Mouse (Mus musculus) frontal cortex, adult (tissue): ENCODE measurements around the gene Kat8.

Experiments used
- ATAC-seq: cut with Nextera tagmentation; 2 replicates; pipeline ENCODE4 v1.9.2; 2017; ENCODE audit warnings: mild to moderate bottlenecking, moderate library complexity, mixed read lengths; ENCODE audit not compliant: low TSS enrichment

Gene Kat8

DNA sequence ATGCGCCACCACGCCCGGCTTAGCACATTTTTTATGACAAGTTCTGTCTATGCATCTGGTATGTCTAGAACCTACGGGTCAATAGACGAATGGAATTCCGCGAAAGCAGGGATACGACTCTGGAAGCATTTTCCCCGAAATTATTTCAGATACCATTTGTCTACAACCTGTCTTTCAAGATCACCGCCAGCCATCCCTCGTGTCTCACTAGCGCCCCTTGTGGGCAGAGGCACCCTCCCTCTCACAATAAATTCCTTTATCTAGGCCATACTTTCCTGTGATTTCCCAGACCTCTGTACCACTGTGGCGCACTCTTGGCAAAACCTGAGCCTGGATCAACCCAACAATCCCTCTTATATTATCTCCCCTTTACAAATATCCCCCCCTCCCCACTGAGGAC lies 15.9 kb upstream of the Kat8 start:
- no peak for ATAC-seq

DNA sequence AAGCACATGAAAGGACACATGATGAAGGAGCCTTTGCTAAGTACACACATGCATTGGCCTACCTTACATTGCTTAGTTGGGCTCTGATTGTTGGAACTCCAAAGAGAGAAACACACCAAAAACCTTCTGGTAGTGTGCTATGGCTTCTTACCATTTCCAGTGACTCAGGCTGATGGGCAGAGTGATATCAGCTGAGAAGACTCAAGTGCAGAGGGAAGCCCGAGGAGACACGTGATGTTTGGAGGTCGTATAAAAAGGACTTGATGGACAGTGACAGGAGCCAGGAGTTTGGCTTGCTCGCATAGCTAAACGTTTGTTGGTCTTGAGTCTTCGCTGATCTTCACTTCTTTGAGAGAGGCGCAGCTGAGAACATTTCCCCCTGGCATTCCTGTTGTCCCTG lies 14.8 kb upstream of the Kat8 start:
- no peak for ATAC-seq

DNA sequence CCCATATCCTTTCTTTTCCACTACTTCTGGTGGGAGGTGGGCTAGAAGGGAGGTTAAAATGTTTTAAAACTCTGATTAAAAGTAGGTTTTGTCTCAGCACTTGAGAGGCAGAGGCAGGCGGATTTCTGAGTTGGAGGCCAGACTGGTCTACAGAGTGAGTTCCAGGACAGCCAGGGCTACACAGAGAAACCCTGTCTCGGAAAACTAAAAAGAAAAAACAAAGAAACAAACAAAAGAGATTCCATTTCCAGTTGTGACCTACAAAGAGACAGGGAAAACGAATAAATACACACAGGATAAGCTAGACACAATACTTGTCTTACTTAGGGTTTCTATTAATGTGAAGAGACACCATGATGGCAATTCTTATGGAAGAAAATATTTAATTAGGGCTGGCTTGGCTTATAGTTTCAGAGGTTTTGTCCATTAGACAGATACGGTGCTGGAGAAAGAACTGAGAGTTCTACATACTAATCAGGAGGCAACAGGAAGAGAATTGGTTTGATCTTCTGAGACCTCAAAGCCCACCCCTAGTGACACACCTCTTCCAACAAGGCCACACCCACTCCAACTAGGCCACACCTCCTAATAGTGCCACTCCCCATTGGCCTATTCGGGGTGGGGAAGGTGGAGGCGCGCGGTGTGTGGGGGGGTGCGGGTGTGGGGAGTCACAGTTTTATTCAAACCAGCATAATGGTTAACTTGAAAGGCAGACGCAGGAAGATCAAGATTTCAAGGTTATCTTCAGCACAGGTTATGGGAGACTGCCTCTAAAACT lies 13.9 kb upstream of the Kat8 start:
- ATAC-seq: no peak

DNA sequence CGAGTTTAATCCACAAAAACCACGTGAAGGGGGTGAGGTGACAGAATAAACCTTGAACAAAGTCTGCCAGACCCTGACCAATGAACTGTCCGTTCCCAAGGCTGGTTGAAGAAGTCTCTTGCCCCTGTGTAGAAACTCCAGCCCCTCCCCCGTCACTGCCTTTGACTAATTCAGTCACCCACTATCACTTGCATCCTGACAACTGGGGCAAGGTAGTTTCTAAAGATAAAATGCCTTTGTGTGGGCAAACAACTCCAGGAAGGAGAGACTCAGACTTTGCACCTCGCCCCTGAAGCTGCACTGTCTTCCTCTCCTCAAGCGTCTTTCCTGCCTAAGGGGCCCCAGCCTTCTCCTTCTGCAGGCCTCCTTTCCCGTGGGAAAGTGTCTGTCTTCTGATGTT lies 12.3 kb upstream of the Kat8 start:
- ATAC-seq: no peak

DNA sequence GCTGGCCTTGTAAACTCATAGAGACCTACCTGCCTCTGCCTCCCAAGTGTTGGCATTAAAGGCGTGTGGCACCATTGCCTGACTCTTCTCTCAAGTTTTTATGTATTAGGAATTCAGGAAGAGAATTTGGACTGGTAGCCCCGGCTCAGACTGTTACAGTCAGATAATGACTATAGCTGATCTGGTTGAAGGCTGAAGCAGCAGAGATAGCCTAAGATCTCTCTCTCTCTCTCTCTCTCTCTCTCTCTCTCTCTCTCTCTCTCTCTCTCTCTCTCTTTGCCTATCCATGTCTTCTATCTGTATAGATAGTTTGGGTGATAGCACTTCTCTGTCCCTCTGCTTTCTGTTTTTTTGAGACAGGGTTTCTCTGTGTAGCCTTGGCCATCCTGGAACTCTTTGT lies 10.5 kb upstream of the Kat8 start:
- ATAC-seq: no peak

DNA sequence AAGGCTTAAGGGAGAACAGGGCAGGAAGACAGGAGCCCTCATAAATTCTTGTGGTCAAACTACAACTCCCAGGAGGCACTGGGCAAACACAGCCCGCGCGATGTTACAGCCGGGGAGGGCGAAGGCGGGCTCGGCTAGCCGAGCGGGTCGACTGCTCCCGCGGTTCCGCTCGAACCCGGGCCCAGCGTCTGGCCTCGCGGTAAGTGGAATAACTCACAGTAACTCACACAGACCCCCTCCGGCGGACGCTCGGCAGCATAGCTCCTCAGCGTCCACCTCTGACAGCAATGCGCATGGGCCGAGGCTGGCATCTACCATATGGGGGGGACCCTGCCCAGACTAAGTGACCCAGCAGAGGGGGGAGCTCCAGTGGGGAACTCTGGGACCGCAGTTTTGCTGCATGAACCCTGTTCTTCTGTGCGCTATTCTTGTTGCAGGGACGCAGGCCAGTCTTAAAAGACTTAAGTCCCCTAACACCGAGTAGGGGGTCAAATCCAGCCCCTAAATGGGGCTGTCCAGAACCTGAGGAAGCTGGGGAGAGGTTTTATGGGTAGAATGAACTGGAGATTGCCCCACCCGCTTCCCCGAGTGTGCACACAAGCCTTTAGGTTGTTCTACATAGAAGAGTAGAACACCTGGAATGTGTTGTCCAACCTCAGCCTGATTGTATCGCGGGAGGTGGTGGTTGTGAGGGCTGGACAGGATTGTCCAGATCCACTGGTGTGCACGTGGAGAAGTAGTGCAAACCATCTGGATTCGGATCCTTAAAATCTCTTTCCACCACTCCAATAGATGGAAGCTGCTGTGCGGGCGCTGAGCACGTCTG lies 8.1 kb upstream of the Kat8 start, which contains the start of gene Bckdk:
Bckdk (plus strand) TSS at position 112 of the 826 bp plus-strand sequence.
- peak; percentile 88 for ATAC-seq

DNA sequence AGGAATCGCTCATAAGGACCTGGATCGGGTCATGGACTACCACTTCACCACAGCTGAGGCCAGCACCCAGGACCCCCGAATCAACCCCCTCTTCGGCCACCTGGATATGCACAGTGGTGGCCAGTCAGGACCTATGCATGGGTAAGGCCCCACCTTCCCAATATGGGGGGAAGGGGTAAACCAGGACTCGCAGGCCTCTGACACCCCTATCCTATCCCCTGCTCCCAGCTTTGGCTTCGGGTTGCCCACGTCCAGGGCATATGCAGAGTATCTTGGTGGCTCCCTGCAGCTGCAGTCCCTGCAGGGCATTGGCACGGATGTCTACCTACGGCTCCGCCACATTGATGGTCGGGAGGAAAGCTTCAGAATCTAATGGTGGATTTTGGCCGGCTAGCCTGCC lies 4.4 kb upstream of the Kat8 start:
- ATAC-seq: no peak

DNA sequence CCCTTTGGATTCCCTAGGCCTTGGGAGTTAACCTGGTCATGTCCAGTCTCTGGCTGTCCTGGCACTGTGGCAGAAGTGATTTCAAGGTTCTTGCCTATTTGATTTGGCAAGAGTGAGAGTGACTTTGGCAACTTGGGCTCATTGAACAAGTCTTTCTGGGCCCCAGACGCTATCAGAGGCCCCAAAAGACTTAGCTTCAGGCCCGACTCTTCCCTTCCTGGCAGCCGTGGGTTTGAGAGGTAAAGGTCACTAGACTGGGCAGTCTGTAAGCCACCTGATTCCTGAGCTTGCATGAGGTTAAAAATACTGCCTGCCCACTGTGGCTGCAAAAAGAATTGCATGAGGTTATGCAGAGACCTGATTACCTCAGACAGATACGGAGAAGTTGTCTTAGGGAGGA lies 3.7 kb upstream of the Kat8 start:
- ATAC-seq: no peak

DNA sequence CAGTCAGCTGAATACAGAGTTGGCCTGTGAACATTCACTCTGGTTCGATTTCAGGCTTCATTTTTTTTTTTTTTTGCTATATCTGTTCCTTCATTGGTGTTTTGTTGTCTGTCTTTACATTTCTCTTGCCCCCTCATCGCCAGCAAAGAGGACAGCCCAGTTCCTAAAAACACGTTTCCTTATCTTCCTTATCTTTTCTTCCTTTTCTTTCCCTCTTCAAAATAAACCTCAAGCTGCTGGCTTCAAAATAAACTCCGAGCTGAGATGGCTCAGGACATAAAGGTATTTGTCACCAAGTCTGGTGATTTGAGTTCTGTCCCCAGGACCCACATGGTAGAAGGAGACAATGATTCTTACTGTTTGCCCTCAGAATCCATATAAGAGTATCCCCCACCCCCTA lies 622 bp downstream of the Kat8 start:
- ATAC-seq: no peak

DNA sequence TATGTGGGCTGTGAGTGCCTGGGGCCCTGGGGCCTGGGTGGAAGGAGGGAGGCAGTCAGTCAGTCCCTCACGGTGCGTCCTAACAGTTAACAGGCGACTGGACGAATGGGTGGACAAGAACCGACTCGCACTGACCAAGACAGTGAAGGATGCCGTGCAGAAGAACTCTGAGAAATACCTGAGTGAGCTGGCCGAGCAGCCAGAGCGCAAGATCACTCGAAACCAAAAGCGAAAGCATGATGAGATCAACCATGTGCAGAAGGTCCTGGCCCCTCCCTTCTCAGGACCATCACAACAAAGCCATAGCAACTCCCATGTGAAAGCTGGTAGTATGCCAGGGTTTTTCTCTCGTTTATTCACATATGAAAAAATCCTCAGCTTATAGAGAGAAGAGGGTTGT lies 3.0 kb downstream of the Kat8 start:
- no peak for ATAC-seq

DNA sequence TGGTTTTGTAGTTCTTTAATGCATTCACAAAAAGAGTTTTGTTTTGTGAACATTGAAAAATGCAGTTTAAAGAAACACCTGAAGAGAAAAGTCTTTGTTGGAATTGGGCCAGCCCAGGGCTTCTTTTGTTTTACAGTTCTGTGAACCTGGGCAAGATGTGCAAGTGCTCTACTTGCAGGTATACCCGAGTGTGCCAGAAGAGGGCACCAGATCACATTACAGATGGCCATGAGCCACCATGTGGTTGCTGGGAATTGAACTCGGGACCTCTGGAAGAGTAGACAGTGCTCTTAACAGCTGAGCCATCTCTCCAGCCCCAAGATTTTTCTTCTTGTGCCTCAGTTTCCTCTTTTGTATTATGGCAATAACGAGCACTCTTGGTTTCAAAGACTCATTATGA lies 5.9 kb downstream of the Kat8 start:
- no peak for ATAC-seq

DNA sequence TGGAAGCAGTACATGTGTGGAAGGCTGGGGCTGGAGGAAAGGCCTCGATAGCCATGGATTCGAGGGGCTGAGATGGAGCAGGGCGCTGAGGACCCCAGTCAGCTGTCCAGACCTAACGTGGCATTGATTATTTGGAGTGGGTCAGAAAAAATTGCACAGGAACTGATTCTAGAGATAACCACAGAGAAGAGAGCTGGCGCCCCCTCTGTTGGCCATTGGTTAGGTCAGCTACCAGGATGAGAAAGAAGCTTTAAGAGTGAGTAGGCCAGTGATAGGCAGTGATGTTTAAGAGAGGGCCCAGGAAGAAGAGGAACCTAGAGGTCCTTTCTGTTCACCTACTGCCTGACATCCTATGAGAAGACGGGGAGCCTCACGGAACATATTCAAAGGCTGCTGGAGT lies 7.0 kb downstream of the Kat8 start:
- no peak for ATAC-seq

DNA sequence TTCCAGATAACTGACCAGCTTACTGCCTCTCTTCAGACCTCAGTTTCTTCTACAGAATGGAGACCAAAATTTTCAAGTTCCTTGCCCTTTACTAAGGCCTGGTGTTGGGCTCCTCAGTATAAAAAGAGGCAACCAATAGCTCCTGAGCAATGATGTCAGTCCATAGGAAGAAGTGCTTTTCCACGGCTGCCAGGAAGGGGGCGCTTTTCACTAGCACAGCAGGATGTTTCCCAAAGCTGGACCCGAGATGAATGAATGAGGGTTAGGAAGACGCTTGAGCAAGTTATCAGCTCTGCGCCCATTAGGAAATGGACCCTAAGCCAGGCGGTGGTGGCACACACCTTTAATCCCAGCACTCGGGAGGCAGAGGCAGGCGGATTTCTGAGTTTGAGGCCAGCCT lies 9.2 kb downstream of the Kat8 start:
- ATAC-seq: no peak

DNA sequence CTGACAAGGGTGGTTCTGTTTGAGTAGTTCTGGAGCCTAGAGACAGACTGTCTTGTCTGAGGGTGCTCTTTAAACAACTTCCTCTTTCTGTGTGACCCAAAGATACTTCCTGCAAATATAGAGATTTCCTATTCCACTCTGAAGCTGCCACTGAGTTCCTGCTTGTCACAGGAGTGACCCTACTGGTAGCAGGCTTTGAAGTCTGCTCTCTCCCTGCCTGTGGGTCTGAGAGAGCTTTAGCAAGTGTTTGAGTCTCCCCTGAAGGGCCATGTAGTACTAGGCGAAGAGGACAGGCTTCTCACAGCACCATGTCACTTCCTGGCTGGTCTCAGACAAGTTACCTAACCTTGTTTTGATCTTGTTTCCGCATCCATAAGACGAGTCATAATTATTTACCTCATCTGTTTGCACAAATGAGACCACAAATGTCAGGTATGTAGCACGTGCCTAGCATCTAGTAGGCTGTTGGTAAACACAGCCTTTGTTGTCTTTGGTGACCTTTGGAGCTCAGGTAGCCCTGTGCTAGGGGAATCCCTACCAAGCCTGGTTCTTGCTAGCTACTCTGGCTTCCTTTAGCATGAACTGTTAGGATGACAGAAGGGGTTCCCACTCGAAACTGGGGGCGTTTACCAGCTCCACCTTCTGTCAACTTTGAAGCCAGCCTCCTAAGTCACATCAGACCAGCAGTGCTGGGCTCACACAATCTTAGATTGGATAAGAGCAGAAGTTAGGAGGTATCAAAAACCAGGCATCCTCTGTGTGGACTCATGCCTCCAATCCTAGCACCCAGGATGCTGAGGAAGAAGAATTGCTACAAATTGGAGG lies 10.3 kb downstream of the Kat8 start:
- ATAC-seq: peak; percentile 41; the same call in 1 of the 2 replicates

DNA sequence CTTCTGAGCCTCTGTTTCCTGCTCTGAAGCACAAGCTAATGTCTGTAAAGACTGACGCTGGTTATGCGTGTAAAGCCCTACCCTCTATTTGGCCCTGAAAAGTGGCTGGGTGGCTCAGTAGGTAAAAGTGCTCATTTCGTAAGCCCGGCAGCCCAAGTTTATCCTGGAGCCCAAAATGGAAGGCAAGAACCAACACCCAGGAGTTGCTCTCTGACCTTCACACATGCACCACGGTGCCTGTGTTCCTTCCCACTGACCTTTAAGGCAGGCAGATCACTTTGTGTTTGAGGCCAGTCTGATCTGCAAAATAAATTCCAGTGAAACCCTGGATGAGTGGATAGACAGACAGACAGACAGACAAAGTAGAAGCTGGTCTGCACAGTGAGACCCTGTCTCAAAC lies 11.4 kb downstream of the Kat8 start:
- ATAC-seq: no peak

DNA sequence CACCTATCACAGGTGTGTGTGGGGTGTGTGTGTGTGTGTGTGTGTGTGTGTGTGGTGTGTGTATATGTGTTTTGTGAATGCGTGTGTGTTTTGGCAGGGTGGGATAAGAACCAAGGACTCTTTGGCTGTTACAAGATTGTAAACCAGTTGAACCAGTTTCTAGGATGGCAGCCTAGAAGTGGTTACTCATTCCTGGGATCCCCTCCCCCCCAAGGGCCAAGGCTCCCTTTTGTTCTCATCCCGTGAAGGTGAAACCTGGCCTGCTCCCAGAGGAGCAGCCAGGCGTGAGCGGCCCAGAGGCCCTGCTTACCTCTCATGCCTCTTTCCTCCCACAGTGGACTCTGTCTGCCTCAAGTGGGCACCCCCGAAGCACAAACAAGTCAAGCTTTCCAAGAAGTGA lies 12.9 kb downstream of the Kat8 start:
- no peak for ATAC-seq

DNA sequence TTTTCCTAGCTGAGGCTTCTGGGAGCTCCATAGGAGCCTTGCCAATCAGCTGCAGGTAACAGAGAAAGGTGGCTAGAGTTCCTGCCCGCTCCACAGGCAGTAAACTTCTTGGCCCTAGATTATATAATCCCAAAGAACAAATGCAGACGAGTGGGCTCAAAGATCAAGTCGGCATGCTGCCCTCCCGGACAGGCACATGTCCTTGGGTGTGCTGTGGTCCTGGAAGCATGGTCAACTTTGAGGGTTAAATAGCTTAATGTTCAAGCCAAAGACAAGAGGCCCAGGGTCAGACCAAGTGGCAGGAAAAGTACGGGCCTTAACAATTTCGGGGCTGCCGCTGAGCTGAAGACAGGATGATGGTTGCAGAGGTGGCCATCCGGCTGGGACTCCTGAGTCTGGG lies 13.8 kb downstream of the Kat8 start:
- no peak for ATAC-seq

DNA sequence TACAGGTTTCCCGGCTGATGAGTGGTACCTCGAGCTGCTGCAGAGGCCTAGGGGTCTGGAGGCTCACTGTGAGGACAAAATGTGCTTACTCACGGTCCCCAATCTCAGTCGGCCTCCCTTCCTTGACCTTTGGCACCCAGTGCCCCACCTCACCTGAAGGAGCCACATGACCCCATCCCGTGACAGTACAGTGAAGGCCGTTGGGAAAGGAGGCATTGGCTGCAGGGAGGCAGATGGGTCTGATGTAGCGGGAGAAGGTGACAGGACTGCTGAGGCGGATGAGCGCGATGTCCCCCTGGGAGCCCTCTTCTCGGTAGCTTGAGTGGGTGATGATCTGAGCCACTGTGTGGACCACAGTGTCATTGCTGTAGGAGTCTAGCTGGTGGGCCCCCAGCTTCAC lies 14.5 kb downstream of the Kat8 start:
- ATAC-seq: no peak

DNA sequence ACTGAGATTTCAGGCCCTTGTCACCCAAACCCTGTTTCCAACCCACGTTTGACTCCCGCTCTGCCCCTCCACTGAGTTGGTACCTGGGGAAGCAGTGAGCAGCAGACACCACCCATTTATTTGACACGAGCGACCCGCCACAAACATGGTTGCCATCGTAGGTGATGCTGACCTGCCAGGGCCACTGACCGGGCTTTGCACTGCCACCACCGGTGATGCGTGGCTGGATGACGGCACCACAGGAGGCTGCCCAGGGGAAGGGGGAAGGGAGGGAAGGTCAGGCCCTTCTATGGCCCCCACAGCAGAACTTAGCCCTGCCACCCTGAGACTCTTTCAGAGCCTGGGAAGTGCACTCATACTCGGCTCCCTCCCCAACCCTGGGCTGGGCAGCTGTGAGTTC lies 15.4 kb downstream of the Kat8 start:
- no peak for ATAC-seq

DNA sequence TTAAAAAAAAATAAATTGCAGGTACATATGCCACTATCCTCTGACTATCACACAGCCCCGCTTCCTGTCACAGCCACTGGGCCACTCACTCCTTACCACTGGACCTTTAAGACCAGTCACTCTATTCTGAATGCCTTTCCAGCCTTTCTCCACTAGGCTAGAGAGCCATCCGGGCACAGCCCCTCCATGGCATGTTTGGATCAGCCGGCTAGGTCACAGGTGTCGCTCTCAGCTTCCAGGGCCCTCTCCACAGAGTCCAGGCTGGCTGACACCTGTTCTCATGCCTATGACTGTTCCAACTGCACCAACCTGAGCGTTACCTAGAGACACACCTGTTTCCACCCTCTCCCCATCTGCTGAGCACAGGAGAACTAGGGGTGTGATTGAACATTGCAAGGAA lies 16.3 kb downstream of the Kat8 start:
- ATAC-seq: no peak

DNA sequence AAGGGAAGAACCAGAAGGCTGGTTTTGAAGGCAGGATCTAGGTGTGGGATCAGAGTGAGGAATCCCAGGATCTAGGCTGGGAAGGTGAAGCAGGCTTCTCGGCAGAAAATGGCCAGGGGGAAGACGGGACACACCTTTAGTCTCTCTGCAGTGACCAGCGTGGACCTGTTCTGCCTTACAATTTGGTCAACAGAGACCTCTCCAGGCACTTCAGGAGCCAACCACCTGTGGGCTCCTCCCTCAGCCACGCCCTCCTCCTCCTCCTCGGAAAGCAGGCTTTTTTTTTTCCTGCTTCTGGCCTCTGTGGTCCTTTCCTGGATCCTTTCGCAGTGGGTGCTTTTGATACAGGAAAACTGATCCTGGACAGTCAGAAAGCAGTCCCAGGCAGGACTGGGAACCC lies 17.6 kb downstream of the Kat8 start, which contains the start of gene Prss8:
Prss8 (minus strand) TSS at position 182 of the 400 bp plus-strand sequence.
- no peak for ATAC-seq

DNA sequence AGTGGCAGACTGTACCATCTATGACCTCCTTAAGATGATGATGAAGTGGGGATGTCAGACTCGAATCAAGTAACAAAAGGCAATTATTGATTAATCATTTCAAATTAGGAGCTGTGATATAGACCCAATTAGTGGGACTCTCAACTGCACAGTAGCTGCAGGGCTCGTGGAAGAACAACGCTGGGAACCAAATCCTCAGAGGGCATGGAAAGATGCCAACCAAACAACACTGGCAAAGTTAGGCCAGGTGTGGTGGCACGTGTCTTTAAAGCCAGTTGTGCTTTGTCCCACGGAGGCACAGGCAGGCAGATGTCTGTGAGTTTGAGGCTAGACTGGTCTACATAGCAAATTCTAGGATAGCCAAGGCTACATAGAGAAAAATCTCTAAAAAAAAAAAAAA lies 18.3 kb downstream of the Kat8 start:
- ATAC-seq: no peak
